Comparison of ENCODE assay signal across 11 mouse cellular contexts in the genomic region with DNA sequence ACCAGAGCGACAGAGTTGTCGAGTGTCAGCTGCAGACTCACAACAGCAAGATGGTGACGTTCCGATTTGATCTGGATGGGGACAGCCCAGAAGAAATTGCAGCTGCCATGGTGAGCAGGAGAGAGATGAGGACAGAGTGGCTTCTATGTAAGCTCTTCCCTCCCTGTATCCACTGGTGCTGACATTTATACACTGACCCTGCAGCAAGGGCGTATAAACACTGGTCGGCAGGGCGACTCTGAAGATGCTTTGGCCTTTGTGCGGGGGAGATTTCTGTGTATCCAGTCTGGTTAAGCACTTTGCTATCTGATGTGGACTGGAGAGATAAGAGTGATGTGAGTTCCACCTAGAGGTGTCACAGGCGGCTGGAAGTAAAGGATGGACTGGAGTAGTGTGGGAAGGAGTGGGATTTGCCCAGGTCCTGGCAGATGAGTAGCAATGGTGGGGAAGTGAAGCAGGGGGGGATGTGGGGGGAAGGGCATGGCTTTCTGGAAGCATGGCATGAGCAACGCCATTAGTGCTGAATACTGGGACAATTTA. TPM values are rescaled to one million over a fixed set of nuclear protein-coding genes. Genes with fewer than 3 reads are reported as not detected.
A peak's percentile ranks its signal among the peaks of the same experiment; 100 is the strongest.
DNase-seq lines count a peak whose midpoint lies in the region; ATAC-seq lines count a peak whose summit lies in the region.
"Had no signal": no experiment of that assay in that cellular context is flagged by ENCODE, and none has a peak within 500 bp of the region (broad histone marks: within the 10 kb centered on the region; RNA-seq: fewer than 3 reads in every experiment).

No protein-coding gene starts in this region.

- no peak overlapping the region for H3K9ac ChIP-seq in kidney, embryonic 15.5 days
- no peak overlapping the region for H3K9ac ChIP-seq in intestine, embryonic 15.5 days
- H3K9ac ChIP-seq in midbrain, embryonic 16.5 days (ENCODE audit: low read depth, low read length), result peak overlapping the region; percentile 28; the same call in 1 of the 2 replicates

- H3K27ac ChIP-seq in kidney, embryonic 15.5 days, result no peak overlapping the region
- no peak overlapping the region for H3K27ac ChIP-seq in intestine, embryonic 15.5 days
- peak overlapping the region; percentile 68 for H3K27ac ChIP-seq in midbrain, embryonic 16.5 days (ENCODE audit: low read length)

- WGBS in kidney, embryonic 15.5 days, result 13% methylated on average over 10 of the region's 10 CpGs
- WGBS in intestine, embryonic 15.5 days, result 14% methylated on average over 10 of the region's 10 CpGs
- 28% methylated on average over 10 of the region's 10 CpGs for WGBS in midbrain, embryonic 16.5 days

- H3K36me3 ChIP-seq in kidney, embryonic 15.5 days, result peaks cover 25% of the 10 kb centered on the region
- no peaks in the 10 kb centered on the region; the same call in 1 of the 2 replicates for H3K36me3 ChIP-seq in intestine, embryonic 15.5 days
- no peaks in the 10 kb centered on the region for H3K36me3 ChIP-seq in midbrain, embryonic 16.5 days (ENCODE audit: control insufficient read depth, insufficient read depth, low read length)

- ATAC-seq in kidney, embryonic 15.5 days (replicated peaks; ENCODE audit: low FRiP score), result no peak; the same call in 1 of the 2 replicates
- peak; percentile 75 for ATAC-seq in intestine, embryonic 15.5 days
- ATAC-seq in midbrain, embryonic 16.5 days, result peak; percentile 42; the same call in 1 of the 2 replicates

- peaks cover 18% of the 10 kb centered on the region for H3K27me3 ChIP-seq in kidney, embryonic 15.5 days
- H3K27me3 ChIP-seq in intestine, embryonic 15.5 days (replicated peaks), result no peaks in the 10 kb centered on the region; the same call in 1 of the 2 replicates
- peaks cover 8% of the 10 kb centered on the region for H3K27me3 ChIP-seq in midbrain, embryonic 16.5 days (ENCODE audit: control insufficient read depth, insufficient read depth, low read depth, low read length)

- H3K4me2 ChIP-seq in kidney, embryonic 15.5 days, result 0 out of 2 replicates have a peak overlapping the region, but pooled peaks have one; percentile 14
- H3K4me2 ChIP-seq in intestine, embryonic 15.5 days (replicated peaks), result peak overlapping the region; percentile 6; the same call in 1 of the 2 replicates
- peak overlapping the region; percentile 40 for H3K4me2 ChIP-seq in midbrain, embryonic 16.5 days (ENCODE audit: low read length)

- no peaks in the 10 kb centered on the region for H3K9me3 ChIP-seq in kidney, embryonic 15.5 days (replicated peaks)
- no peaks in the 10 kb centered on the region for H3K9me3 ChIP-seq in intestine, embryonic 15.5 days
- no peaks in the 10 kb centered on the region for H3K9me3 ChIP-seq in midbrain, embryonic 16.5 days (replicated peaks; ENCODE audit: control insufficient read depth, low read length, poor library complexity, severe bottlenecking)

- no peak overlapping the region for H3K4me3 ChIP-seq in kidney, embryonic 15.5 days (replicated peaks)
- no peak overlapping the region for H3K4me3 ChIP-seq in intestine, embryonic 15.5 days (replicated peaks)
- no peak overlapping the region for H3K4me3 ChIP-seq in midbrain, embryonic 16.5 days (ENCODE audit: low read depth, low read length)

- peaks cover 26% of the 10 kb centered on the region for H3K4me1 ChIP-seq in kidney, embryonic 15.5 days
- H3K4me1 ChIP-seq in intestine, embryonic 15.5 days (replicated peaks), result peaks cover 6% of the 10 kb centered on the region; the same call in 1 of the 2 replicates
- H3K4me1 ChIP-seq in midbrain, embryonic 16.5 days (ENCODE audit: control insufficient read depth, insufficient read depth, low read length), result peaks cover 12% of the 10 kb centered on the region

- DNase-seq in kidney, postnatal 25 days, result no peak
- DNase-seq in embryo, embryonic 10 days (ENCODE audit: low spot score), result peak; percentile 57
- DNase-seq in gastrocnemius, postnatal 25 days, result no peak
- no peak for DNase-seq in layer of hippocampus, postnatal 10 days (ENCODE audit: low spot score in 2 of 2)
- DNase-seq in thymus, postnatal 36 days, result no peak
- DNase-seq: kidney, adult 8-10 months; lung, postnatal 36 days; thymus, adult 2 months had no signal

RNA-seq across cellular contexts. Expression of a gene that starts 9.2 kb away (rescaled TPM):
- 1.6 and 3.1 TPM in 2 replicates for polyA plus RNA-seq in kidney, embryonic 15.5 days (2015; fragmentation: Nextera tagmentation; extraction: Ambion mirVana)
- 0.72 and 1.1 TPM in 2 replicates for polyA plus RNA-seq in intestine, embryonic 15.5 days (2015; fragmentation: Nextera tagmentation; extraction: Ambion mirVana)
- 0.71 and 0.80 TPM in 2 replicates for polyA plus RNA-seq in midbrain, embryonic 16.5 days (2015; fragmentation: Nextera tagmentation; extraction: Ambion mirVana)
- total RNA-seq in gastrocnemius, postnatal 25 days (2021), result under 1 TPM; 0.21 to 0.28 TPM
- under 1 TPM; 0.37 to 0.56 TPM for total RNA-seq in layer of hippocampus, postnatal 10 days (2021)

RNA-seq across cellular contexts. Expression of a gene that starts 9.3 kb away (rescaled TPM):
- polyA plus RNA-seq in kidney, embryonic 15.5 days (2015; fragmentation: Nextera tagmentation; extraction: Ambion mirVana), result 185 and 195 TPM in 2 replicates
- 250 and 261 TPM in 2 replicates for polyA plus RNA-seq in intestine, embryonic 15.5 days (2015; fragmentation: Nextera tagmentation; extraction: Ambion mirVana)
- 208 and 224 TPM in 2 replicates for polyA plus RNA-seq in midbrain, embryonic 16.5 days (2015; fragmentation: Nextera tagmentation; extraction: Ambion mirVana)
- total RNA-seq in gastrocnemius, postnatal 25 days (2021), result 10 to 100 TPM; 67.4 to 68.7 TPM
- 10 to 100 TPM; 92.7 to 93.1 TPM for total RNA-seq in layer of hippocampus, postnatal 10 days (2021)

RNA-seq across cellular contexts. Expression of a gene that starts 9.3 kb away (rescaled TPM):
- polyA plus RNA-seq in kidney, embryonic 15.5 days (2015; fragmentation: Nextera tagmentation; extraction: Ambion mirVana), result 25.5 and 27.2 TPM in 2 replicates
- 12.3 and 12.7 TPM in 2 replicates for polyA plus RNA-seq in intestine, embryonic 15.5 days (2015; fragmentation: Nextera tagmentation; extraction: Ambion mirVana)
- polyA plus RNA-seq in midbrain, embryonic 16.5 days (2015; fragmentation: Nextera tagmentation; extraction: Ambion mirVana), result 6.4 and 7.4 TPM in 2 replicates
- under 1 TPM in 1 of 2 experiments, not detected in 1; 0.48 TPM for total RNA-seq in gastrocnemius, postnatal 25 days (2021)
- 1 to 10 TPM; 3.4 to 4.5 TPM for total RNA-seq in layer of hippocampus, postnatal 10 days (2021)

RNA-seq across cellular contexts. Expression of a gene that starts 16.1 kb away (rescaled TPM):
- polyA plus RNA-seq in kidney, embryonic 15.5 days (2015; fragmentation: Nextera tagmentation; extraction: Ambion mirVana), result 135 and 147 TPM in 2 replicates
- 135 and 142 TPM in 2 replicates for polyA plus RNA-seq in intestine, embryonic 15.5 days (2015; fragmentation: Nextera tagmentation; extraction: Ambion mirVana)
- 115 and 119 TPM in 2 replicates for polyA plus RNA-seq in midbrain, embryonic 16.5 days (2015; fragmentation: Nextera tagmentation; extraction: Ambion mirVana)
- 10 to 100 TPM; 31.8 to 36.4 TPM for total RNA-seq in gastrocnemius, postnatal 25 days (2021)
- 10 to 100 TPM; 78.4 to 81.9 TPM for total RNA-seq in layer of hippocampus, postnatal 10 days (2021)

RNA-seq across cellular contexts. Expression of a gene that starts 23.8 kb away (rescaled TPM):
- polyA plus RNA-seq in kidney, embryonic 15.5 days (2015; fragmentation: Nextera tagmentation; extraction: Ambion mirVana), result 220 and 232 TPM in 2 replicates
- 98.5 and 114 TPM in 2 replicates for polyA plus RNA-seq in intestine, embryonic 15.5 days (2015; fragmentation: Nextera tagmentation; extraction: Ambion mirVana)
- polyA plus RNA-seq in midbrain, embryonic 16.5 days (2015; fragmentation: Nextera tagmentation; extraction: Ambion mirVana), result 79.5 and 83.8 TPM in 2 replicates
- 10 to 100 TPM; 31.8 to 51.8 TPM for total RNA-seq in gastrocnemius, postnatal 25 days (2021)
- 10 to 100 TPM; 69.6 to 70.0 TPM for total RNA-seq in layer of hippocampus, postnatal 10 days (2021)
